In genomic region chr3:156093689-156094088, GRCm38 (mm10) we compare ENCODE assay signal across 32 mouse cellular contexts.
"Had no signal": no experiment of that assay in that cellular context is flagged by ENCODE, and none has a peak within 500 bp of the region (broad histone marks: within the 10 kb centered on the region; RNA-seq: fewer than 3 reads in every experiment).

No protein-coding gene starts in this region.

- DNase-seq: heart, adult 18-20 months; heart, adult 2 months; heart, postnatal 10 days; heart, postnatal 14 days; heart, postnatal 36 days; heart, postnatal 4 days; kidney, adult 11 months; kidney, adult 2 months; kidney, adult 9 months; kidney, postnatal 10 days; kidney, postnatal 36 days; kidney, postnatal 4 days; layer of hippocampus, adult 9-11 months; layer of hippocampus, postnatal 36 days had no signal

- H3K9ac ChIP-seq: heart, embryonic 12.5 days; heart, embryonic 13.5 days; heart, embryonic 15.5 days; hindbrain, embryonic 12.5 days; hindbrain, embryonic 13.5 days; hindbrain, embryonic 14.5 days; hindbrain, embryonic 15.5 days; intestine, embryonic 15.5 days had no signal

- H3K27me3 ChIP-seq: heart, embryonic 12.5 days; heart, embryonic 13.5 days; heart, embryonic 15.5 days; hindbrain, embryonic 12.5 days; hindbrain, embryonic 13.5 days; hindbrain, embryonic 15.5 days; intestine, embryonic 15.5 days had no signal

- H3K4me1 ChIP-seq: heart, embryonic 10.5 days; heart, embryonic 12.5 days; heart, embryonic 13.5 days; heart, embryonic 15.5 days; hindbrain, embryonic 10.5 days; hindbrain, embryonic 12.5 days; hindbrain, embryonic 13.5 days; hindbrain, embryonic 15.5 days; intestine, embryonic 15.5 days had no signal

- H3K4me3 ChIP-seq: heart, adult 2 months; heart, embryonic 10.5 days; heart, embryonic 12.5 days; heart, embryonic 13.5 days; heart, embryonic 15.5 days; hindbrain, embryonic 10.5 days; hindbrain, embryonic 12.5 days; hindbrain, embryonic 13.5 days; hindbrain, embryonic 15.5 days; intestine, embryonic 15.5 days; layer of hippocampus, adult 2 months; left cerebral cortex, adult 2 months had no signal

- H3K9me3 ChIP-seq: heart, embryonic 10.5 days; heart, embryonic 12.5 days; heart, embryonic 13.5 days; heart, embryonic 15.5 days; hindbrain, embryonic 10.5 days; hindbrain, embryonic 12.5 days; hindbrain, embryonic 13.5 days; hindbrain, embryonic 15.5 days; intestine, embryonic 15.5 days had no signal

- H3K36me3 ChIP-seq: heart, embryonic 10.5 days; heart, embryonic 12.5 days; heart, embryonic 13.5 days; heart, embryonic 15.5 days; hindbrain, embryonic 10.5 days; hindbrain, embryonic 12.5 days; hindbrain, embryonic 13.5 days; hindbrain, embryonic 15.5 days; intestine, embryonic 15.5 days had no signal

- ATAC-seq: hindbrain, embryonic 16.5 days; hindbrain, postnatal 0 days; inflammation-experienced regulatory T-cells, adult 6 months; intestine, embryonic 15.5 days; intestine, embryonic 16.5 days; intestine, postnatal 0 days had no signal

- H3K4me2 ChIP-seq: heart, embryonic 11.5 days; heart, embryonic 12.5 days; heart, embryonic 13.5 days; heart, embryonic 15.5 days; hindbrain, embryonic 12.5 days; hindbrain, embryonic 13.5 days; hindbrain, embryonic 14.5 days; hindbrain, embryonic 15.5 days; intestine, embryonic 15.5 days had no signal

- H3K27ac ChIP-seq: heart, adult 2 months; heart, embryonic 10.5 days; heart, embryonic 13.5 days; heart, embryonic 15.5 days; hindbrain, embryonic 10.5 days; hindbrain, embryonic 12.5 days; hindbrain, embryonic 13.5 days; hindbrain, embryonic 14.5 days; hindbrain, embryonic 15.5 days; hindbrain, postnatal 0 days; intestine, embryonic 15.5 days; layer of hippocampus, adult 2 months; left cerebral cortex, adult 2 months had no signal
